In the genomic region with DNA sequence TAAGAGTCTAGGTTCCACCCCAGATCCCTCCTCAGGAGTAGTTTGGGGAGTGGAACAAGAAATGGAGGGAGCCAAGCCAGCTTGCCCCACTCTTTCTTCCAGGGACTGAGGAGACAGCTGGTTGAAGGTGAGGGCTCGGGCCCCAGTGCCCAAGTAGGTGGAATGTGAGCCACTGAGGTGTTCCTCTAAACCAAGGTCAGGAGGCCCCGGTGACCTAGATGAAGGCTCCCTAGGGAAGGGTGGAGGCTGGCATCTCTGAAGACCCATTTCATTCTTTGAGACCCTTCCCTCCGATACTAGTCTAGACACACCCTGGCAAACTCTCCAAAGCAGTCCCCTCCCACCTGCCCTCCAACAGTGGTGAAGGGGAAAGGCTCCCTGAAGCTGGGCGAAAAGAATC, we compare ENCODE assay signal across 9 mouse cellular contexts. TPM values are rescaled to one million over a fixed set of nuclear protein-coding genes. Genes with fewer than 3 reads are reported as not detected.
DNase-seq lines count a peak whose midpoint lies in the region; ATAC-seq lines count a peak whose summit lies in the region.
"Had no signal": no experiment of that assay in that cellular context is flagged by ENCODE, and none has a peak within 500 bp of the region (broad histone marks: within the 10 kb centered on the region; RNA-seq: fewer than 3 reads in every experiment).

No protein-coding gene starts in this region.

- H3K27me3 ChIP-seq in heart, embryonic 15.5 days = no peaks in the 10 kb centered on the region
- H3K27me3 ChIP-seq in embryonic facial prominence, embryonic 11.5 days (ENCODE audit: control insufficient read depth, insufficient read depth, low read length) = no peaks in the 10 kb centered on the region
- H3K27me3 ChIP-seq in hindbrain, embryonic 15.5 days = no peaks in the 10 kb centered on the region
- H3K27me3 ChIP-seq in midbrain, embryonic 14.5 days (ENCODE audit: control insufficient read depth, insufficient read depth, low read length) = no peaks in the 10 kb centered on the region

- H3K36me3 ChIP-seq in heart, embryonic 15.5 days = no peaks in the 10 kb centered on the region
- 0 out of 2 replicates have a peak, but pooled peaks cover 2% of the 10 kb centered on the region for H3K36me3 ChIP-seq in embryonic facial prominence, embryonic 11.5 days (replicated peaks; ENCODE audit: control insufficient read depth, insufficient read depth, low read depth, low read length)
- peaks cover 16% of the 10 kb centered on the region for H3K36me3 ChIP-seq in hindbrain, embryonic 15.5 days
- peaks cover 20% of the 10 kb centered on the region for H3K36me3 ChIP-seq in midbrain, embryonic 14.5 days (ENCODE audit: control insufficient read depth, insufficient read depth, low read length)

- ATAC-seq in heart, embryonic 15.5 days (replicated peaks; ENCODE audit: insufficient number of reproducible peaks, insufficient read depth, low FRiP score, low read depth) = no peak
- no peak for ATAC-seq in embryonic facial prominence, embryonic 11.5 days (replicated peaks; ENCODE audit: insufficient number of reproducible peaks, low FRiP score, low TSS enrichment, low read depth)
- no peak; the same call in 1 of the 2 replicates for ATAC-seq in hindbrain, embryonic 15.5 days (ENCODE audit: low FRiP score, low read depth)
- no peak for ATAC-seq in midbrain, embryonic 14.5 days (ENCODE audit: low FRiP score, low TSS enrichment)

- DNase-seq in heart, adult 18-20 months = no peak
- DNase-seq in embryonic facial prominence, embryonic 11.5 days (ENCODE audit: low spot score) = no peak
- DNase-seq in midbrain, embryonic 14.5 days = no peak
- DNase-seq in adrenal gland, adult 2 months = no peak
- no peak for DNase-seq in adrenal gland, adult 18-20 months (ENCODE audit: low spot score in 2 of 2)
- no peak for DNase-seq in cerebellum, adult 9-10 months

- H3K4me3 ChIP-seq in heart, embryonic 15.5 days = peak overlapping the region; percentile 78
- peak overlapping the region; percentile 86 for H3K4me3 ChIP-seq in embryonic facial prominence, embryonic 11.5 days (ENCODE audit: low read depth, low read length)
- H3K4me3 ChIP-seq in hindbrain, embryonic 15.5 days = peak overlapping the region; percentile 73
- peak overlapping the region; percentile 65 for H3K4me3 ChIP-seq in midbrain, embryonic 14.5 days (replicated peaks; ENCODE audit: low read depth, low read length)

- 0 out of 2 replicates have a peak overlapping the region, but pooled peaks have one; percentile 64 for H3K27ac ChIP-seq in heart, embryonic 15.5 days
- H3K27ac ChIP-seq in embryonic facial prominence, embryonic 11.5 days (replicated peaks; ENCODE audit: low read depth, low read length) = no peak overlapping the region
- H3K27ac ChIP-seq in hindbrain, embryonic 15.5 days (replicated peaks) = peak overlapping the region; percentile 83; the same call in 1 of the 2 replicates
- H3K27ac ChIP-seq in midbrain, embryonic 14.5 days (replicated peaks; ENCODE audit: low read depth, low read length) = peak overlapping the region; percentile 80; the same call in 1 of the 2 replicates

- 56% methylated on average over 4 of the region's 4 CpGs for WGBS in heart, embryonic 15.5 days
- 64% methylated on average over 3 of the region's 4 CpGs for WGBS in embryonic facial prominence, embryonic 11.5 days
- 42% methylated on average over 4 of the region's 4 CpGs for WGBS in hindbrain, embryonic 15.5 days
- 47% methylated on average over 4 of the region's 4 CpGs for WGBS in midbrain, embryonic 14.5 days

- peak overlapping the region; percentile 96 for H3K4me2 ChIP-seq in heart, embryonic 15.5 days
- peak overlapping the region; percentile 81 for H3K4me2 ChIP-seq in embryonic facial prominence, embryonic 11.5 days (ENCODE audit: low read depth, low read length)
- H3K4me2 ChIP-seq in hindbrain, embryonic 15.5 days = peak overlapping the region; percentile 85
- peak overlapping the region; percentile 83 for H3K4me2 ChIP-seq in midbrain, embryonic 14.5 days (ENCODE audit: low read length)

- H3K4me1 ChIP-seq in heart, embryonic 15.5 days (replicated peaks) = peaks cover 47% of the 10 kb centered on the region
- H3K4me1 ChIP-seq in embryonic facial prominence, embryonic 11.5 days (ENCODE audit: control insufficient read depth, insufficient read depth, low read length) = peaks cover 7% of the 10 kb centered on the region
- H3K4me1 ChIP-seq in hindbrain, embryonic 15.5 days (replicated peaks) = peaks cover 32% of the 10 kb centered on the region
- H3K4me1 ChIP-seq in midbrain, embryonic 14.5 days (ENCODE audit: control insufficient read depth, insufficient read depth, low read length) = peaks cover 18% of the 10 kb centered on the region

- no peaks in the 10 kb centered on the region for H3K9me3 ChIP-seq in heart, embryonic 15.5 days (replicated peaks)
- H3K9me3 ChIP-seq in embryonic facial prominence, embryonic 11.5 days (replicated peaks; ENCODE audit: control insufficient read depth, low read length) = no peaks in the 10 kb centered on the region
- H3K9me3 ChIP-seq in hindbrain, embryonic 15.5 days = no peaks in the 10 kb centered on the region
- no peaks in the 10 kb centered on the region for H3K9me3 ChIP-seq in midbrain, embryonic 14.5 days (ENCODE audit: control insufficient read depth, low read length)

- H3K9ac ChIP-seq in heart, embryonic 15.5 days = peak overlapping the region; percentile 84
- peak overlapping the region; percentile 58 for H3K9ac ChIP-seq in embryonic facial prominence, embryonic 11.5 days (replicated peaks; ENCODE audit: low read length)
- H3K9ac ChIP-seq in hindbrain, embryonic 15.5 days = peak overlapping the region; percentile 84
- H3K9ac ChIP-seq in midbrain, embryonic 14.5 days (replicated peaks; ENCODE audit: low read length) = peak overlapping the region; percentile 88

RNA-seq across cellular contexts. Expression of gene Gpr84, which starts 12.0 kb away (rescaled TPM):
- 0.11 and 0.25 TPM in 2 replicates for polyA plus RNA-seq in heart, embryonic 15.5 days (2015; fragmentation: Nextera tagmentation; extraction: Ambion mirVana)
- not detected for total RNA-seq in heart, adult 18-20 months (2021)
- polyA plus RNA-seq in embryonic facial prominence, embryonic 11.5 days (2014; fragmentation: Nextera tagmentation; extraction: Ambion mirVana) = not detected in 2 replicates
- 0.41 and 0.44 TPM in 2 replicates for polyA plus RNA-seq in hindbrain, embryonic 15.5 days (2015; fragmentation: Nextera tagmentation; extraction: Ambion mirVana)
- 0.16 and 0.26 TPM in 2 replicates for polyA plus RNA-seq in midbrain, embryonic 14.5 days (2014; fragmentation: Nextera tagmentation; extraction: Ambion mirVana)
- total RNA-seq in adrenal gland, adult 2 months (2021) = not detected
- 0.09 and 0.15 TPM in 2 replicates for polyA plus RNA-seq in adrenal gland, adult 2 months (2012; rRNA removed)
- not detected for total RNA-seq in adrenal gland, adult 18-20 months (2021)
- total RNA-seq: common myeloid progenitor, adult 5-6 weeks had no signal

RNA-seq across cellular contexts. Expression of gene Zfp385a, which starts 17.5 kb away (rescaled TPM):
- 5.9 and 10.5 TPM in 2 replicates for polyA plus RNA-seq in heart, embryonic 15.5 days (2015; fragmentation: Nextera tagmentation; extraction: Ambion mirVana)
- 10 to 100 TPM in 1 of 2 experiments, 1 to 10 TPM in 1; 8.9 to 10.3 TPM for total RNA-seq in heart, adult 18-20 months (2021)
- 12.2 and 16.6 TPM in 2 replicates for polyA plus RNA-seq in embryonic facial prominence, embryonic 11.5 days (2014; fragmentation: Nextera tagmentation; extraction: Ambion mirVana)
- 22.6 and 26.6 TPM in 2 replicates for polyA plus RNA-seq in hindbrain, embryonic 15.5 days (2015; fragmentation: Nextera tagmentation; extraction: Ambion mirVana)
- polyA plus RNA-seq in midbrain, embryonic 14.5 days (2014; fragmentation: Nextera tagmentation; extraction: Ambion mirVana) = 18.3 and 20.9 TPM in 2 replicates
- 10 to 100 TPM; 10.1 to 18.3 TPM for total RNA-seq in adrenal gland, adult 2 months (2021)
- 16.7 and 17.1 TPM in 2 replicates for polyA plus RNA-seq in adrenal gland, adult 2 months (2012; rRNA removed)
- 10 to 100 TPM; 12.4 to 16.9 TPM for total RNA-seq in adrenal gland, adult 18-20 months (2021)

RNA-seq across cellular contexts. Expression of gene Itga5, which starts 44.2 kb away (rescaled TPM):
- 62.4 and 70.8 TPM in 2 replicates for polyA plus RNA-seq in heart, embryonic 15.5 days (2015; fragmentation: Nextera tagmentation; extraction: Ambion mirVana)
- total RNA-seq in heart, adult 18-20 months (2021) = 10 to 100 TPM; 30.8 to 37.3 TPM
- 24.6 and 29.6 TPM in 2 replicates for polyA plus RNA-seq in embryonic facial prominence, embryonic 11.5 days (2014; fragmentation: Nextera tagmentation; extraction: Ambion mirVana)
- polyA plus RNA-seq in hindbrain, embryonic 15.5 days (2015; fragmentation: Nextera tagmentation; extraction: Ambion mirVana) = 7.4 and 7.9 TPM in 2 replicates
- polyA plus RNA-seq in midbrain, embryonic 14.5 days (2014; fragmentation: Nextera tagmentation; extraction: Ambion mirVana) = 3.5 and 6.4 TPM in 2 replicates
- total RNA-seq in adrenal gland, adult 2 months (2021) = 10 to 100 TPM; 28.4 to 36.0 TPM
- 28.5 and 33.7 TPM in 2 replicates for polyA plus RNA-seq in adrenal gland, adult 2 months (2012; rRNA removed)
- total RNA-seq in adrenal gland, adult 18-20 months (2021) = 10 to 100 TPM; 27.1 to 31.7 TPM

RNA-seq across cellular contexts. Expression of gene Copz1, which starts 49.9 kb away (rescaled TPM):
- 145 and 168 TPM in 2 replicates for polyA plus RNA-seq in heart, embryonic 15.5 days (2015; fragmentation: Nextera tagmentation; extraction: Ambion mirVana)
- 10 to 100 TPM; 52.3 to 52.9 TPM for total RNA-seq in heart, adult 18-20 months (2021)
- 327 and 331 TPM in 2 replicates for polyA plus RNA-seq in embryonic facial prominence, embryonic 11.5 days (2014; fragmentation: Nextera tagmentation; extraction: Ambion mirVana)
- 200 and 208 TPM in 2 replicates for polyA plus RNA-seq in hindbrain, embryonic 15.5 days (2015; fragmentation: Nextera tagmentation; extraction: Ambion mirVana)
- 197 and 231 TPM in 2 replicates for polyA plus RNA-seq in midbrain, embryonic 14.5 days (2014; fragmentation: Nextera tagmentation; extraction: Ambion mirVana)
- total RNA-seq in adrenal gland, adult 2 months (2021) = 100 to 1,000 TPM; 146 to 152 TPM
- polyA plus RNA-seq in adrenal gland, adult 2 months (2012; rRNA removed) = 51.3 and 59.7 TPM in 2 replicates
- total RNA-seq in adrenal gland, adult 18-20 months (2021) = 100 to 1,000 TPM; 138 to 150 TPM
